Mouse (Mus musculus) heart, adult 11 months (tissue): Measurements from ENCODE around the gene Cd2.

ENCODE experiments used
- DNase-seq: peaks from one replicate; pipeline ENCODE4 v3.0.0; 2022

Gene Cd2

DNA sequence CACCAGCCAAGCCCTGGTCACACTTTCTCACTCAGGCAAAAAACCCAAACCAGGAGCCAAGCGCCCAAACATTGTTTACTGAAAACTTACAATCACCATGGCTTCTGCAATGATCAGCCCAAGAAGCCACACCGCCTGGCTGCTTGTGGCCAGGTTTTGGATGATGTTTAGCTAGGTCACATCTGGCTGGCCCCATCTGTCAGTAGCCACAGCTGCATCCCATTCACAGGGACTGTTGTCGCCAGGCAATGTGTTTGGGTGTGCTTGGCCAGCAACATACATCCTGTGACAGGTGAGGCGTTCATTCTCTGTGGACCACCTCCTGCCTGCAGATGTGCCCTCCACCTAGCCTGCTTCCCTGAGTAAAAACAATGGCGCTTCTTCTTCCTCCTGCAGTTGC lies 4.9 kb upstream of the Cd2 start:
- DNase-seq = peak; percentile 96

DNA sequence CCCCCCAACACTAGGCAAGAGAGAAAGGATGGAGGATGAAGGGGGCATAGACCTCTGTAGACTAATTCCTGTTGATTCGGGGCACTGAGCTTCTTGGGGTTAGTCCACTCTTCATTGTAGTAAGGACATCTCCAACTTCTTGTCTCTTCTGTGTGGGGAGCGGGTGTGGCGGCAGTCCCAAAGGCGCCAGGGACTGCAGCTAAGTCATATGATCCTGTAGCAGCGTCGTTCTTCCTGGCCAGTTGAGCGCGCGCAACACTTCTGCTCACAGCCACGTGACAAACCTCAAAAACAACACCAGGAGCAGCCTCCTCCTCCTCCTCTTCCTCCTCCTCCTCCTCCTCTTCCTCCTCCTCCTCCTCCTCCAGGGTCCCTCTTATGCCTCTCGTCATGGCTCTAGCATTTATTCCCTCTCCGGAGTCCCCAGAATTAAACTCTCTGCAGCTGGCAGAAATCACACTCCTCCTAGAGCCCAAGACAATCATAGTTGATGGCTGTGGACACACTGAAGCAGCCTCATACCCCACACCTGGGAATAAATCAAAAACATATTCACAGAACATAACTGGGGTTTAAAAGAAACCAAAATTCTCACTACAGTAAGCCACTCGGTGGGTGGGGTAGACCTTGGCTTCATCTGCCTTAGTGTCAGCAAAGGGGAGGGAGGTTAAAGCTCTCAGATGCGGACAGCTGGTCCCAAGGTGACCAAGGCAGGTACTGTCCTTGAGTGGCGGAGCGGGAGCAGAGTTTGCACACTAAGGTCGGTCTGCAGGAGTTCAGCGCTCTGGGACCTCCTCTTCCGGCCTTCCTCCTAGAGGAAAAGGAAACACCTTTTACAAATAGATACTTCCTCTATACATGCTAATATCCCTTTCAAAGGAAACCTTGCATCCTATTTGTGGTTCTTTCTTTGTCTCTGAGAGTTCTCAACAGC lies 3.1 kb upstream of the Cd2 start:
- DNase-seq = peak; percentile 92

DNA sequence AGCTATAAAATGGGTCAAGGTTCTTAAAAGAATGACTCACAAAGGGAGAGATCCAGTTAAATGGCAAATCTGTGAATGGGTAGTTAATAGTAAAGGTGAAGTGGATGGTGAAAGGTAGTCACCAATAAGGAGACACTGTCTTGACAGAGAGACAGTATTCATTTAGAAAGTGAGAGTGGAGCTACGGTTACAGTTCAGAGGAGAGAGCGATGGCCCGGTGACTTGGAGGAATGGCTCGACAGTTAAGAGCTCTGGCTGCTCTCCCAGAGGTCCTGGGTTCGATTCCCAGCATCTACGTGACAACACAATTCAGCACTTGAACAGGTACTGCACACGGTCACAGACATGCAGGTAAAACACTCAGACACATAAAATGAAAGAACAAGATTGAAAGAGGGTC lies 2.3 kb upstream of the Cd2 start:
- no peak for DNase-seq

DNA sequence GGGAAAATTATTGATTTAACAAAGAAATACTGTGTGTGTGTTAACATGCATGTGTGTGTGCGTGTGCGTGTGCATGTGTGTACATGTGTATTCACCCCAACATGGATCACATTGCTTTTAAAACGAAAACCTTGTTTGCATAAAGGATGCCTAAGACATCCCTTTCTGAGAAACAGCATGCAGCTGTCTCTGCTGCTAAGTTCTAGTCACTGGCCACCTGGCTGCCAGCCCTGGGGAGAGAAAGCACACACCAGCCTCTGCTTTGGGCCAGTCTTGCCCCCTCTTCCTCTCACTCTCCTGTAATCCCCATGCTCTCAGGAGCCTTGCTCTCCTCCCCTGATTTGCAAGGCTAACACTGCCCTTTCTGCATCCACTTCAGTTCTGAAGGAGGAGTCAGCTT lies 1.7 kb upstream of the Cd2 start:
- DNase-seq = no peak

DNA sequence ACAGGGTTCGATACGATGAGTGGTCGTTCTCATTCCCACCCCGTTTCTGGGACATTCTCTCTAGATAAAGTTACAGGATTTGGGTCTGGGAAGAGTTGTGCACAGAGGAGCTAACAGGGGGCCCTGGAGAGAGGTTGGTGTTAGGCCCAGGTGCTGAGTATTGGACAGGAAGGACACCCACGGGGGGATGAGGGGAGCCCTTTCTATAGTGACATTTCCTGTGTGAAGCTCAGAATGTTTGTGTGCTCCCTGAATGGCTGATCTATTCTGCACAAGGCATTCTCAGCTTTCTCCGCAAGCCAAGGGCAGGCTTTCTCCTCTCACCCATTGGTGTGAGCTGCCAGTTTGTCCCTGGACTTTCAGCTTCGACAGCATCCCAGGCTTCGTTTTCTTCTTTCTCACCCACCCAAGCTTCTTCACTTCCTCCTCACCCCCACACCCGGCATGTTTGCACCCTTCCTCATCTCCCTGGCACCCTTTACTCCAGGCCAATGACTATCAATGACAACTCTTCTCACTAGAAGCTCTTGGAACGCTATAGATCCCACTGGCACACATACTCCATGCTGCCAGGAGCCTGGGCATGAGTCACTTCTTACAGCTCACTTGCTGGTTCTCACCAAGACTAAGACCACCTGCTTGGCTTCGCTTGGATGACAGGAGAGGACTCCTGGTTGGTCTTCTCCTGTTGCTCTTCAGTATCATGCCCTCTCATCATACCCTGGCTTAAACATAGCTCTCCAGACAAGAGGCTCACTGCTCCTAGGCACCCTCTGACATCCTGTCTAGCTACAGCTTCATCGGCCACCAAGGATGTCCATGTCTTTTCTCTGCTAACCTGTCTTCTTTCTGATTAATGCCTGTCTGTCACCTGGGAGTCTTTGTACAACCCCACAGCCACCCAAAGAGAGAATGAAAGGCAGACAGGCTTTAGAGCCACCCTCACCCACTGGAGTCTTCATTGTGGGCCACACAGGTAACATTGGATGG lies 1.1 kb downstream of the Cd2 start:
- peak; percentile 86 for DNase-seq

DNA sequence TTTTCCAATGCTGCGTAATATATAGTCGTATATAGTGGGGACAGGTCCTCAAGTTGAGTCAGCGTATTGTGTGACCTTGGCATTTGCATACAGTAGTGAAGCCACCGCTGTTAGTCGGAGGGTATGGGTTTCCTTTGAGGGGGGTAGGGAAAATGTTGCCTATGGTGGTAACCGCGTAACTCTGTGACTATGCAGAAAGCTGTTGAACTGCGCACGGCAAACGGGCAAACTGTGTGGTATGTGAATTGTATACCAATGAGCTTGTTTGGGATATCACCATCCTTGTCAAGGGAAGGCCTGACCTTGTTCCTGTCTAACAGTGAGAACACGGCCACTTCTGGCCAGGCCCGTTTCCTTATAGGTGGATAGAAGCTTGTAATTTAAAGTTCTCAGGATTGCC lies 1.9 kb downstream of the Cd2 start:
- DNase-seq = peak; percentile 82

DNA sequence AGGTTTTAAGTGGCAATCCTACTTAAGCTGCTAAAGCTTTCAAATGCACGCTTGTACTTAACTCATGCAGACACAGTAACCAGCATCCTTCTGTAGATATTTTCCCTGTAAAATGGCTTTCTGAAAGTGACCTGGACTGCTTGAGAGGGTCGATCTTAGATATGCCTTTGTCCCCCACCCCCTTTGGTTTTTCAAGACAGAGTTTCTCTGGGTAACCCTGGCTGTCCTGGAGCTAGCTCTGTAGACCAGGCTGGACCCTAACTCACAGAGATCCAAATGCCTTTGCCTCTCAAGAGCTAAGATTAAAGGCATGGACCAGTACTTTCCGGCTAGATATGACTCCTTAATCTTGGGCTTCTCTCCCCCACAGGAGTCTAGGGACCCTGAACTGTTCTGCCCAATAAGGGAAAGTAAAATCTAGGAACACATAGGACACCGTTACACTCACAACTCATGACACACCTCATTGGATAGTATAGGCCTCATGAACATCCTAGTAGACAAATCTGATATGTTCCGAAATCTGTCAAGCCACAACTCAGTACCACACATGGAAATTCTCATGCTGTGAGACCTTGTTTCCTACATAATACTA lies 2.6 kb downstream of the Cd2 start:
- peak; percentile 41 for DNase-seq

DNA sequence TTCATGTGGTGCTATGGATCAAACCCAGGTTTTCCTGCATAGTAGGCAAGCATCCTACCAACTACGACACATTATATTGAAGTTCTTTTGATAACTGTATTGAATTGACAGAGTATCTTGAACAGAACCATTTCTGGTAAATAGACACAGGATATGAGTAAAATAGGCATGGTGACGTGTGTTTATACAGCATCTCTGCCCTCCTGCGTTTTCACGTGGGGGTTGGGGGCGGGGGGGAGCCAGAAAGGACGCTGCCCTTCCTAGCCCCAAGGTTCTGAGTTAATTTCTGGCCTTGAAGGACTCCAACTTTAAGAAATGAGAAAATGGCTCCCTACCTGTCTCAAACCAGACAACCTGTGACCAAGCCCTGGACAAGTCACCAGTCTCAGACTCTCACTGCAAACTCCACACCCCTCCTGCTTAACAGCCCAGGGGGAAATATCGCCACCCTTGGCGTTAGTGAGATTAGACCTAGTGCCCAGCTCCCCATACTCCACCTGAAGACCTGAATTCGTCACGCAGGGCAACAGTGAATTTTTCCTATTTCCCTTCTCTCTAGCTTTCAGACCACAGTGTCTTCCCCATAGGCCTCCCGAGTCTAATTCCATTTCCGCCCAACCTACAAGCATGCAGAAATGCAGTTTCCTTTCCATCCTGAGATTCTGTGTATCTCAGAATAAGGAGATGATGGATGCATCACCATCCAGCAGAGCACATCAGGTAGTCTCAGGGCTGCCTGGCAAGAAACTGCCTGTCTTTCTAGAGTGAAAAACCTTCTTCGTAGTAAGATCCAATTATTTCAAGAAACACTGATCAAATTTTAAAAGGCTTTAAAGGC lies 3.7 kb downstream of the Cd2 start:
- DNase-seq = peak; percentile 54

DNA sequence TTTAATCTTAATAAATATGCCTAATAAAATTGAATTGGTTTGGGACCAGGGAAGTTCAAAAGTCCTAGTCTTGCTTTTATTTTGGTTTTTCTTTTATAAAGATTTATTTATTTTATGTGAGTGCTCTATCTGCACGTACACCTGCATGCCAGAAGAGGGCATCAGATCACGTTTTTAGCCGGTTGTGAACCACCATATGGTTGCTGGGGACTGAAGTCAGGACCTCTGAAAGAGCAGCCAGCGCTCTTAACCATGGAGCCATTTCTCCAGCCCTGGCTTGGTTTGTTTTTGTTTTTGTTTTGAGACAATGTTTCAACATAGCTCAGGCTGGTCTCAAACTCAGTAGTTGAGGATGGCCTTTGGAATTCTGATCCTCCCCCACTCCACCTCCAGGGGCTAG lies 4.3 kb downstream of the Cd2 start:
- DNase-seq = peak; percentile 81

DNA sequence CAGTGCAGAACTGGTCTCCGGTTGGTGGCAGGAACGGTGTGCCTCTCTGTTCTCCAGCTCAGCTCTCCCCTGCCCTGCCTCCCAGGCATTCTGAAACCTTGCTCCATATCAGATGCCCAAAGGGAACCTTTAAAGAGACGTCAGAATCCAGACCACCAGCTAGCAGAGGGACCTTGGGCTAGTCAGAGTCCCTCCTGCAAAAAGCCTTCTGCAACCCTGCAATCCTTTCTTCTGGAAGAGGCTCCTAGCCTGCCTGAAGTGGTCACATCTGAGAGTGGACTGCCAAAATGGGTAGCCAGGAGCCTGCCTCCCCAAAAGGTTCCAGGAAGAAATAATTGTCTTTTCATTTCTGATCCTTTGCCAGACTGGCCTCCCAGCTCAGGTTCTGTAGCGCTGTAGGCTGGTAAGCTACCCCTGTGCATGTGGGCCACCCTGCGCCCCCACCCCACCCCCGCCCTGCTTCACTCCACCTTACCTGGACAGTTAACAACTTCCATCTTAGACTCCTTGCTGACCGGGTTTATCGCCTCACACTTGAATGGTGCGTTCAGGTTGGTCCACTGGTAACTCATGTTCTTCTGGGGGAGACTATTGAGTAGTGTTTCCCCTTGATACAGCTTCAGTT lies 5.1 kb downstream of the Cd2 start:
- peak; percentile 83 for DNase-seq

DNA sequence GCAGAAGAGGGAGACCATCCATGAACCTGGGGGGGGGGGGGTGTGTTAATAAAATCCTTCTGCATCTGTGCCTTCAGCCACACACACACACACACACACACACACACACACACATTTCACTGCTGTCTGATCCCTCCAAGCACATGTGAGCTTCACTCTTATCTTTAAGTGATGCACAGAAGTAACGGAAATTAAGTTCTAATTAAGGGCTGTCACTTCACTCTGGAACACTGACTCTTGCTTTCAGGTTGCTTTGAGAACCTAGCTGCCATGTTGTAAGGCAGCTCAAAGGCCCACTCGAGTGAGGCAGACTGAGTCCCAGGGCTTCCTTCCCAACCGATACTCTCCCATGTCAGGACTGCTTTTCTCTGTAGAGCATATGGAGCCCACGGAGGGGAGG lies 5.9 kb downstream of the Cd2 start:
- no peak for DNase-seq

DNA sequence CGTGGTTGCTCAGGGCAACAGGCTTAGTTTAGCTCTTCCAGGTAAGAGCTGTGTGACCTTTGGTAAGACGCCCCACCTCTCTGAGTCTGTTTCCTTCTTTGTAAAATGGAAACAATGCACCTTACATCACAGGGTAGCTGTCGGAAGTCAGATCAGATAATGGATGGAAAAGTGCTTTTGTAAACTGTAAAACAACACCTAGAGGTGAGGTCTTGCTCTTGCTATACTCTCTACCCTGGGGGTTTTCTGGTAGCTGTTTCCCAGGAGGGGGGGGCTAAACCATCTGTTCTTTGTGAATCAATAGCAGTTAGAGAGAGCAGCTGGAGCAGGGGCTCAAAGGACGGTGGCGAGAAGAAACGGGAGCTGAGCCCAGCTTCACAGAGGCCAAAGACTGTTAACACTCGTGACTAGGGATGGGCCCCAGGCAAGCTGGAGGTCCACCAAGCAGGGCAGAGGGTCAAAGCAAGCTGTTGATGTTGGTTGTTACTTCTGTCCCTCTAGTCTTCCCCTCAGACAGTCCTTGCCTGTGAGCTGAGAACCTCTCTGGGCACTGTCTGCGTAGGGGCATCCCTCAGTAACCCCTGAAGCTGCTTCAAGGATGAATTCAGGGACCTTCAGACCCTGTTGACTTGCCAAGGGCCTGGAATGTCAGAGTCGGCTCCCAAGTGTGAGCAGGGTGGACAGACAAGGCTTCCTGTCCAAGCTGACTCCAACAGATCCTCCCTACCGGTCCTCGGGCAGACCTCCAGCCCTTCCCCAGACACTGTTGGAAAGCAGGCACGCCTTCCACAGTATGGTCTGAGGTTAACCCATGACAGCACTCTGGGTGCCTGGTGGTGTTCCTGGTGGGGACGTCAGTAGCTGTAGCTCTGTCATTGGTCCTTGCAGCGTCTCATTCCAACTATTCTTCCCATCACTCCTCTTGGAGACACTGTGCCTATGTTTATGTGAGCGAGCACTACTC lies 7.1 kb downstream of the Cd2 start:
- peak; percentile 99 for DNase-seq

DNA sequence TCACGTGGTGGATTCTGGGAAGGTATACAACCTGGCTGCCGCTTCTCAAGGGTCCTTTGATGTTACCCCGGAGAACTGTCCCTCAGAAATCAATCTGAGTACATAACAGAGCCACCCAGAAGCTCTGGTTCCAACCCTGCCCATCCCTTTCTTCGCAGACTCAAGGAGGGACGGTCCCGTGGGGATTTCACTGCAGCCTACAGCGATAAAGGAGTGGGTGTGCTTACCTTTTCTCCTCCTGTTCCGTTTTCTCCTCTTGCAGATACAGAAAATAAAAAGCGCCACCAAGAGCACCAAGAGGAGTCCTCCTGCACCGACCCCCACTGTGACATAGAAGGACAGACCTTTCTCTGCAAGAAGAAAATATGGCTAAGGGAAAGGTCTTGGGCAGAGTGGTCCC lies 8.2 kb downstream of the Cd2 start:
- peak; percentile 85 for DNase-seq

DNA sequence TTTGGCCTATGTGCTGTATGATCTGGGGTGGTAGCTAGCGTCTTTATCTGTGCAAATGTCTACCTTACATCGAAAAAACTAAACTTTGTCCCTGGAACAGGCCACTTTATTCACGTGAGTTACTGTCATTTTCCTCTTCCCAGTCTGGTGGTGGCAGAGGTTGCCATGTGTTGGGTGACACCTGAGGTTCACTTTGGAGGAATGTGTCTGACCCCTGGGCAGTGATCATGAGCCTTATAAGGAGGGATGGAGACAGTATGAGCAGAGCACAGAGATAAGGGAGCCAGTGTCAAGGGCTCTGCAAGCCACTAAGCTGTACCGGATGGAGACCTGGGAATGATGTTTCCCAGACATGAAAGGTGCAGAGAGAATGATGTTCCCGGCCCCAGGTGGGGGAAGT lies 9.3 kb downstream of the Cd2 start:
- peak; percentile 79 for DNase-seq

DNA sequence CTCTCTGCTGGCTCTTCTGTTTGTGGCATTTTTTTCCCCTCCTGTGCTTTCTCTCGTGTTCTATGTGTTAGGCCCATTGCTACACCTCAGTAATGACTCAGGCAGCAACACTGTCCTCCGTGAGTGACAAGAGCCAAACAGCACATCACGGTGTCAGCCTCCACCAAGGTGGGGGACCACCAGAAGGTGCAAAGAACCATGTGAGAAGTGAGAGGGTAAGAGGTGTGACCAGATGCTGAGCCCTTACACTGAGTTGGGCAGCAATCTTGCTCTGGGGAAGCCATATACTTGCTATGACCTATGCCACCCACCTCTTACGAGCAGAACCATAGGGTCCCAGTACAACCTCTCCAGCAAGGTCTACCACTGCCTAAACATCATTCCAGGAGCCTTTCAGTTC lies 9.9 kb downstream of the Cd2 start:
- DNase-seq = peak; percentile 83

DNA sequence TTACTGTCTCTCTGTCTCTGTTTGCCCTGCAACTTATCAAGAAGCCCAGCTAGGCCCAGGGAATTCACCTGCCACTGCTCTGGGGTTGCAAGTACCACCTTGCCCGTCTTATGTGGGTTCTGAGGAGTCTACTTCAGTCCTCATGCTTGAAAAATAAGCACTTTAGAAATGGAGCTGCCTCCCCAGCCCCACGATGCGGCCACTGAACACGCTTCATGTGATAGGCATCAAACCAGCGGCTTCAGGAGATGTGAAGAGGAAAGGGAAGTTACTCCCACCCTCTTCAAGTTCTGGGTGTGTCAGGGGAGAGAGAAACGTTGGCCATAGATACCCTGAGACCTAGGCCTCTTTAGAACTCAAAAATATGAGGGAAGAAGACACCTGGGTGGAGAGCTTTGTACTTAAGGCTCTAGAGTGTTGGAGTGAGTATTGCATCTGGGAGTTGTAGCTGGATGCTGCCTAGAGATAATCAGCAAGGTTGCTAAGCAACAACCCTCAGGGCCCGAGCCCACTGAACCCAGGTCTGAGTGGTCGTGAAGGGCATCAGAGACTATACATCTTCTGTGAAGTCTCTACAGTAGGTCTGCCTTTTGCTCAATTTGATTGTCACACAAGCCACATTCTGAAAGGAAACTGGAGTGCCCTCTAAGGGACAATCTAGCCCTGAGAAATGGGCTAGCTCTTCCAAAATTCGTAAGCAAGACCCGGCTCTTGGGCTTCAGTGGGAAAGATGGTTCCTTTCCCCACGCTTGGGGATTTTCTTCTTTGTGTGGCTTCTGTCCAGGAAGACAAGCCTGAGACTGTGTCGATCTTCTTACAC lies 11.0 kb downstream of the Cd2 start:
- peak; percentile 71 for DNase-seq

DNA sequence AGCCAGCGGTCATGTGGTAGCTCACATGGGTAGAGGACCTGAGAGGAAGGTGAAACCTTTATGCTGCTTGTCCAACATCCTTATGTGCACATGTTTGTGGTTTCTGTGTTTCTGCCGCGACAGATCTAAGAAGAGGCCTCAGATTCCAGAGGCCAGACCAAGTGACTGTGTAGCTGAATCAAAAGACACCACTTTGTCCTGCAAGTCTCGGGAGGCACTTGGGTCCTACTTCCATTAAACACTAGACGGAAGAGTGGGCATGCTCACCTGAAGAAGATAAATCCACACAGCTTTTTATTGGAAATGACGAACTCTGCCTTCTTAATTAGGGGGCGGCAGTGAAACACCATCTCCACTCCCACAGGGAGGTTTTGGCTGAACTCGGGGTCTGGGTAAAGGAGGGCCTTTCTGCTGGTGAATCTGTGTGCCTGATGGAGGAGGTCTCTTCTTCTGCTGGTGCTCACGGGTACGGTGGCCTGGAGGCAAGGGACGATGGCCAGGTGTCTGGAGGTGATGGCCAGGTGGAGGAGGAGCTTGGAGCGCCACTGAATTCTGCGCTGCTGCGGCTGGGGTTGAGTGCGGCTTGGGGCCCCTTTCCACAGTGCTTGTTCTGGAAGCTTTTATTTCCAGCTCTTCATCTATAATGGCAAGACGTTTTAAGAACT lies 12.0 kb downstream of the Cd2 start:
- DNase-seq = peak; percentile 82

DNA sequence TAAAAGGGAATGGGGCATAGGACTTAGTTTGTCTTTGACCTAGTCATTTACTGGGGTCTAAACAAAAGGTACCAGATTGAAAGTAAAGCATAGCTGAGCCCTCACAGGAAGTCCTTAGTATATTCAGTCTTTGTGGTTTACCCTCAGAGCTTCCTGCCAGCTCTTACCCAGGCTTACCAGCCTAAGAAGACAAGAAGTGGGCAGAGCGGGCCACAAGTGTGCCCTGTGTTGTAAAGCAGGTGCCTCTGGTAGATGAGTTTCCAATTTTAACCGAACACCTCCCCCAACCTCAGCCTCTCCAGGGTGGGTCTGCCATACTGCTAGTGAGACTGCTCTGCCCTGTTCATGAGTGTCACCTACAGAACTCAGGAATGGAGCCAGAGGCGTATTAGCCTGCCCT lies 12.9 kb downstream of the Cd2 start:
- peak; percentile 93 for DNase-seq
